Mouse (Mus musculus) R1 (cell line): ENCODE results near the gene Prkg1.

Experiments used
- DNase-seq: peaks from one replicate; pipeline ENCODE4 v3.0.0-alpha.2; 2018; ENCODE audit warnings: low read depth, low spot score

Gene Prkg1

GRCm38 (mm10) chr19:30843637-30844036, 921.2 kb downstream of the Prkg1 start:
- DNase-seq, result no peak

GRCm38 (mm10) chr19:30843052-30843564, 921.7 kb downstream of the Prkg1 start:
- DNase-seq, result peak; percentile 27

- no peak for DNase-seq
Measured at GRCm38 (mm10) chr19:30842640-30843039, 922.2 kb downstream of the Prkg1 start.

- no peak for DNase-seq
Measured at GRCm38 (mm10) chr19:30833045-30833651, 931.7 kb downstream of the Prkg1 start.

GRCm38 (mm10) chr19:30829231-30829775, 935.5 kb downstream of the Prkg1 start:
- no peak for DNase-seq

- DNase-seq, result peak; percentile 32
Measured at GRCm38 (mm10) chr19:30827820-30828219, 937.0 kb downstream of the Prkg1 start.

GRCm38 (mm10) chr19:30826106-30826505, 938.7 kb downstream of the Prkg1 start:
- DNase-seq, result no peak

GRCm38 (mm10) chr19:30815661-30816060, 949.2 kb downstream of the Prkg1 start:
- DNase-seq, result peak; percentile 1

- DNase-seq, result no peak
Measured at GRCm38 (mm10) chr19:30806265-30806664, 958.6 kb downstream of the Prkg1 start.

GRCm38 (mm10) chr19:30780803-30781202, 984.0 kb downstream of the Prkg1 start:
- no peak for DNase-seq

GRCm38 (mm10) chr19:30768316-30768715, 996.5 kb downstream of the Prkg1 start:
- no peak for DNase-seq

- no peak for DNase-seq
Measured at GRCm38 (mm10) chr19:30744426-30744825, 1020.4 kb downstream of the Prkg1 start.

GRCm38 (mm10) chr19:30699130-30699529, 1065.7 kb downstream of the Prkg1 start:
- no peak for DNase-seq

GRCm38 (mm10) chr19:30691258-30691657, 1073.6 kb downstream of the Prkg1 start:
- DNase-seq, result no peak

- DNase-seq, result no peak
Measured at GRCm38 (mm10) chr19:30690691-30691090, 1074.1 kb downstream of the Prkg1 start.

GRCm38 (mm10) chr19:30687942-30688341, 1076.9 kb downstream of the Prkg1 start:
- DNase-seq, result no peak

- DNase-seq, result no peak
Measured at GRCm38 (mm10) chr19:30676308-30676707, 1088.5 kb downstream of the Prkg1 start.

GRCm38 (mm10) chr19:30664269-30664668, 1100.6 kb downstream of the Prkg1 start:
- peak; percentile 55 for DNase-seq

- no peak for DNase-seq
Measured at GRCm38 (mm10) chr19:30642629-30643170, 1122.1 kb downstream of the Prkg1 start.

- no peak for DNase-seq
Measured at GRCm38 (mm10) chr19:30637471-30637870, 1127.4 kb downstream of the Prkg1 start.

- no peak for DNase-seq
Measured at GRCm38 (mm10) chr19:30631051-30631450, 1133.8 kb downstream of the Prkg1 start.

- DNase-seq, result no peak
Measured at GRCm38 (mm10) chr19:30626036-30626435, 1138.8 kb downstream of the Prkg1 start.

GRCm38 (mm10) chr19:30625391-30625790, 1139.4 kb downstream of the Prkg1 start:
- DNase-seq, result no peak
